Mouse (Mus musculus): ENCODE measurements around the gene Gabpb1. TPM values are rescaled to one million over a fixed set of nuclear protein-coding genes. Genes with fewer than 3 reads are reported as not detected.
A peak's percentile ranks its signal among the peaks of the same experiment; 100 is the strongest.

The Gabpb1 gene
- polyA plus RNA-seq, 1 experiment: 24.5 TPM

DNA sequence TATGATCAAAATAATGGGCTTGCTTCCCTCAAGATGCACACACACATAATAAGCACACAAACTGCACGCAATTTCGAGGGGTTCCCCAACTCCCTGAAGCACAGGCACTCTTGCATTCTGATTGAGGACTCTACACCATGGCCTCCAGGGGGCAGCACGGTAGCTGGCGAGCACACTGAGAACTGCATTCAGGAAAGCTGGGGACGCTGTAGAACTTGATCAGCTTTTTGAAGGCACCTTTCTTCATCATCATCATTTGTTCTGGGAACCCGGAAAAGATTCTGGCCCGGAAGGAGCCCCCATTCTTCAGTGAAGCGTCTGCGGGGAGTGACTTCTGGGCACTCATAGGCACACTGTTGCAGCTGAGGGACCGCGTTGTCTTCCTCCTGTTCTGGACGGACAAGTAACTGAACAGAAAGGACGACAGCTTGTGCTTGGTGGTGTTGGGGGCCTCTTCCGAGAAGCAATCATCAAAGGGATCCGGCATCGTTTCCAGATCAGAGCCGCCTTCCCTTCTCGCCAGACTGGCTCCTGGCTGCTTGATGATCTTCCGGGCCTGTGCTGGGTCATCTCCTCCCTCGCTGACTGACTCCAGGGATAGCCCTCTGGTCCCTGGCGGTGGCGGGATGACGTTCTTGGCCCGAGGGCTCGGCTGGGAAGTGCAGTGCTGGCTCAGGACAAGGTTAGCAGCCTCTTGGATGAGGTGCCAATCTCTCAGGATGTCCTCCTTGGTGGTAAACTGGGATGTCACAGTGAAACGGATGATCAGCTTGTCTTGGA, 82.1 kb downstream of the Gabpb1 start:
- H3K4me1 ChIP-seq (ENCODE audit: control insufficient read depth, insufficient read depth, low read length): no peaks in the 10 kb centered on the region
- TF ChIP-seq POLR2A (IDR thresholded peaks at IDR 0.05; ENCODE audit: control insufficient read depth, low read depth, low read length) (no peak), CTCF (IDR thresholded peaks at IDR 0.05; ENCODE audit: control insufficient read depth, insufficient read depth, insufficient replicate concordance, low read depth, low read length) (peak; percentile 70; the same call in 1 of the 2 replicates)
- H3K27me3 ChIP-seq (ENCODE audit: control insufficient read depth, insufficient read depth, low read length): no peaks in the 10 kb centered on the region
- H3K4me3 ChIP-seq (ENCODE audit: control insufficient read depth, low read depth, low read length): no peak overlapping the region
- H3K27ac ChIP-seq (ENCODE audit: control insufficient read depth, insufficient read depth, low read depth, low read length): no peak overlapping the region
- no peaks in the 10 kb centered on the region for H3K36me3 ChIP-seq (ENCODE audit: control insufficient read depth, insufficient read depth, low read length)

DNA sequence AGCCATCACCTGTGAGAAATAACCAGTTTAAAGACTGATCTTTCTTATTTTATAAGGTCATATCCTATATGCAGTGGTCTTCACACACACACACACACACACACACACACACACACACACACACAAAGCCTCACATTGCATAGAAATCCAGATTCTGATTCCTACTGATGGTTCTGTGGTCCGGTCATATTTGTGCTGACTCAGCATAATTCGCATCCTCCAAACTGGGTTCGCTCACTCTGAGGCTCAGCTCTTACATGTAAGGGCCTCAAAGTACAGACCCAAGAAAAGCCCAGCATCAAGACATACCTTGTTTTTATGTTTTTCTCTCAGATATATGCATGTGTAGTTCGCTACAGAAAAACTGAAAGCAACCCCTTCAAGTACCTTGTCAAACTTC, 84.8 kb downstream of the Gabpb1 start:
- Histone ChIP-seq H3K36me3 (ENCODE audit: control insufficient read depth, insufficient read depth, low read length) (no peaks in the 10 kb centered on the region), H3K4me1 (ENCODE audit: control insufficient read depth, insufficient read depth, low read length) (no peaks in the 10 kb centered on the region), H3K27ac (ENCODE audit: control insufficient read depth, insufficient read depth, low read depth, low read length) (no peak overlapping the region), H3K27me3 (ENCODE audit: control insufficient read depth, insufficient read depth, low read length) (no peaks in the 10 kb centered on the region), H3K4me3 (ENCODE audit: control insufficient read depth, low read depth, low read length) (no peak overlapping the region)
- no peak for TF ChIP-seq POLR2A (IDR thresholded peaks at IDR 0.05; ENCODE audit: control insufficient read depth, low read depth, low read length)
- no peak for TF ChIP-seq CTCF (IDR thresholded peaks at IDR 0.05; ENCODE audit: control insufficient read depth, insufficient read depth, insufficient replicate concordance, low read depth, low read length)

DNA sequence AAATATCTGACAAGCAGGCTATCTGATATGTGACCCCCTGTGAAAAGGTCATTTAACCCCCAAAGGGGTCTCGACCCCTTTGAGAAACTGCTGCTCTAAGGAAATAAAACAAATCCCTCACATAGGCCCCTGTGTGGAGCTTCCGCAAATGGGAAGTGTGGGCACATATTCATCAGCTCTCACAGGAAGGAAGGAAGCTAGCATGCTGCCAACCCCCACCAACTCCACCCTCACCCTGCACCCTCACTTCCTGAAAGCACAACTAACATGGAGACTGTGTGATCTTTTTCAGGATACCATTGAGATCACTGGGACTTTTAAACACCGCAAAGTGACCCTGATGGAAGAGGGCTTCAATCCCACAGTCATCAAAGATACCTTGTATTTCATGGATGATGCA, 88.7 kb downstream of the Gabpb1 start:
- TF ChIP-seq POLR2A (IDR thresholded peaks at IDR 0.05; ENCODE audit: control insufficient read depth, low read depth, low read length) (no peak), CTCF (IDR thresholded peaks at IDR 0.05; ENCODE audit: control insufficient read depth, insufficient read depth, insufficient replicate concordance, low read depth, low read length) (no peak)
- H3K36me3 ChIP-seq (ENCODE audit: control insufficient read depth, insufficient read depth, low read length): no peaks in the 10 kb centered on the region
- no peak overlapping the region for H3K27ac ChIP-seq (ENCODE audit: control insufficient read depth, insufficient read depth, low read depth, low read length)
- no peaks in the 10 kb centered on the region; the same call in 1 of the 2 replicates for H3K4me1 ChIP-seq (ENCODE audit: control insufficient read depth, insufficient read depth, low read length)
- no peaks in the 10 kb centered on the region for H3K27me3 ChIP-seq (ENCODE audit: control insufficient read depth, insufficient read depth, low read length)
- H3K4me3 ChIP-seq (ENCODE audit: control insufficient read depth, low read depth, low read length): no peak overlapping the region

DNA sequence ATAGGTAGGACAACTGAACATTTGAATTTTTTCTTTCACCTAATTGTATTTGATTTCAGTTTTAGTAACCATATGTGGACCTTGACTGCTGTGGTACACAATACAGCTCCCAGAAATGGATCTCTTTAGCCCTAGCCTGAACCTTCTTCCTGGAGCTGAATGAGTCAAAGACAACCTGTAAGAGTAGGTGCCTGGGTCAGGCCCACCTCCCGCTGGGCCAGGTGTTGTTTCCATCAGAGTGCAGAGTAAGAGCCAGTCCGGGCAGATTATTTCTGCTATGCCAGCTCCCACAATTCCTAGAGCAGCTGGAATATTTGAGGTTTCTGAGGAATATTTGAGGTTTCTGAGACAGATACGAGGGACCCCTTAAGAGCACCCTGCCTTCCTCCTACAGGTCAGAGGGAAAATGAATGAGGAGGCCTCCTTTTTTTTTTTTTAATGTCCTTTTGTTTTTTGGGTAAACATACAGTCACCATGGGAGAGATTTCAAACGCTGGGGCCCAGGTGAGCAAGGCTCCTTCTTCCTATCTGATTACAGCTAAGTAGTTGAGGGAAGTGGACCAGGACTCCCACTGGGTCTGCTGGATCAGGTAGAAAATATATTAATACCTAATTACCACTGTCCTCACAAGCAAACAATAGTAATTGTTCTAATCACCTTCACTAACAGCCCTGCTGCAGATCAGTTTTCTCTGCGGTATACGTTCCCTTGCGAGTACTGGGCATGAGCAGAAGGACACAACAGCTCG, 91.3 kb downstream of the Gabpb1 start:
- Histone ChIP-seq H3K4me3 (ENCODE audit: control insufficient read depth, low read depth, low read length) (no peak overlapping the region), H3K27ac (ENCODE audit: control insufficient read depth, insufficient read depth, low read depth, low read length) (no peak overlapping the region), H3K4me1 (ENCODE audit: control insufficient read depth, insufficient read depth, low read length) (no peaks in the 10 kb centered on the region; the same call in 1 of the 2 replicates), H3K36me3 (ENCODE audit: control insufficient read depth, insufficient read depth, low read length) (no peaks in the 10 kb centered on the region), H3K27me3 (ENCODE audit: control insufficient read depth, insufficient read depth, low read length) (no peaks in the 10 kb centered on the region)
- TF ChIP-seq CTCF (IDR thresholded peaks at IDR 0.05; ENCODE audit: control insufficient read depth, insufficient read depth, insufficient replicate concordance, low read depth, low read length): no peak
- no peak for TF ChIP-seq POLR2A (IDR thresholded peaks at IDR 0.05; ENCODE audit: control insufficient read depth, low read depth, low read length)

DNA sequence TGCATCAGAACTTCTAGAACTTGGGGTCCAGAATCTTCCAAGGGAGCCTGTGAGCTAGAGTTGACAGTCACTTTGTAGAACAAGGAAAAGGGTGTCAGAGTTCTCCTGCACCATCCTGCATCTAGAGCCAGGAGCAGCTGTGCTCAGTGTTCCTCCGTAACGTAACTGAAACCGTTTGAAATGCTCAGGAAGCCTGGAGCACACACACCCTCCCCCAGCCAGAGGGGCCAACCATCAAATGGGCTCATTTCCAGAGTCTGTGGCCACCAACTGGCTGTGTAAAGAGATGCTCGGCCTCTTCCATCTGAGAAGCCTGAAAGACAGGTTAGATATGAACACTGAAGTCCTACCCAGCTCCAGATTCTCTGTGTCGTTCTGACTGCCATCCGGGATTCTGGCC, 92.2 kb downstream of the Gabpb1 start:
- no peak overlapping the region for H3K4me3 ChIP-seq (ENCODE audit: control insufficient read depth, low read depth, low read length)
- H3K4me1 ChIP-seq (ENCODE audit: control insufficient read depth, insufficient read depth, low read length): no peaks in the 10 kb centered on the region; the same call in 1 of the 2 replicates
- 0 out of 2 replicates have a peak overlapping the region, but pooled peaks have one; percentile 6 for H3K27ac ChIP-seq (ENCODE audit: control insufficient read depth, insufficient read depth, low read depth, low read length)
- TF ChIP-seq CTCF (IDR thresholded peaks at IDR 0.05; ENCODE audit: control insufficient read depth, insufficient read depth, insufficient replicate concordance, low read depth, low read length) (no peak), POLR2A (IDR thresholded peaks at IDR 0.05; ENCODE audit: control insufficient read depth, low read depth, low read length) (no peak)
- H3K36me3 ChIP-seq (ENCODE audit: control insufficient read depth, insufficient read depth, low read length): no peaks in the 10 kb centered on the region
- no peaks in the 10 kb centered on the region for H3K27me3 ChIP-seq (ENCODE audit: control insufficient read depth, insufficient read depth, low read length)

DNA sequence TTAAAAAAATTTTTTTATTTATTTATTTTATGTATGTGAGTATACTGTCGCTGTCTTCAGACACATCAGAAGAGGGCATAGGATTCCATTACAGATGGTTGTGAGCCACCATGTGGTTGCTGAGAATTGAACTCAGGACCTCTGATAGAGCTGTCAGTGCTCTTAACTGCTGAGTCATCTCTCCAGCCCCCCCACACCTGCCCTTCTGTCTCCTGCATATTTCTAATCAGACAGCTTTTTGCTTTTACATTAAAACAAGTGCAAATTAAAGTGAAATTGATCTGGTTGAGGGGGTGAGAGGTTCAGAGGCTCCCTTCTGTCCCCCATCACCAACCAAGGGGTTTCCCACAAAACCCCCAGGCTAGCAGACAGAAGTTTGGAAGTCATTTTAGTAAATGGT, 96.9 kb downstream of the Gabpb1 start:
- Histone ChIP-seq H3K27ac (ENCODE audit: control insufficient read depth, insufficient read depth, low read depth, low read length) (no peak overlapping the region), H3K4me3 (ENCODE audit: control insufficient read depth, low read depth, low read length) (no peak overlapping the region), H3K27me3 (ENCODE audit: control insufficient read depth, insufficient read depth, low read length) (no peaks in the 10 kb centered on the region), H3K4me1 (ENCODE audit: control insufficient read depth, insufficient read depth, low read length) (no peaks in the 10 kb centered on the region; the same call in 1 of the 2 replicates), H3K36me3 (ENCODE audit: control insufficient read depth, insufficient read depth, low read length) (no peaks in the 10 kb centered on the region)
- no peak for TF ChIP-seq POLR2A (IDR thresholded peaks at IDR 0.05; ENCODE audit: control insufficient read depth, low read depth, low read length)
- TF ChIP-seq CTCF (IDR thresholded peaks at IDR 0.05; ENCODE audit: control insufficient read depth, insufficient read depth, insufficient replicate concordance, low read depth, low read length): no peak

Other genes with a start within 250 kb of the Gabpb1 start
- gene Atp8b4, start 175.7 kb downstream of the Gabpb1 start, polyA plus RNA-seq (2012; rRNA removed): 0.12 and 0.32 TPM in 2 replicates
- 1.2 and 2.9 TPM in 2 replicates for gene Slc27a2, start 123.9 kb downstream of the Gabpb1 start, polyA plus RNA-seq (2012; rRNA removed)
- gene Hdc, start 57.0 kb downstream of the Gabpb1 start, polyA plus RNA-seq (2012; rRNA removed): 22.3 and 23.7 TPM in 2 replicates
- gene Usp8, start 31.0 kb upstream of the Gabpb1 start, polyA plus RNA-seq (2012; rRNA removed): 103 and 108 TPM in 2 replicates
- 198 and 223 TPM in 2 replicates for gene Usp50, start 107.1 kb upstream of the Gabpb1 start, polyA plus RNA-seq (2012; rRNA removed)
- 3.1 and 6.2 TPM in 2 replicates for gene Trpm7, start 199.9 kb upstream of the Gabpb1 start, polyA plus RNA-seq (2012; rRNA removed)

All from testis, adult 2 months (tissue).